ENCODE assay signal across 9 mouse cellular contexts in genomic region chr16:38396155-38396554, GRCm38 (mm10). TPM values are rescaled to one million over a fixed set of nuclear protein-coding genes. Genes with fewer than 3 reads are reported as not detected.
DNase-seq lines count a peak whose midpoint lies in the region; TF ChIP-seq lines count a peak whose summit lies in the region.
"Had no signal": no experiment of that assay in that cellular context is flagged by ENCODE, and none has a peak within 500 bp of the region (broad histone marks: within the 10 kb centered on the region; RNA-seq: fewer than 3 reads in every experiment).

No protein-coding gene starts in this region.

- no peaks in the 10 kb centered on the region for H3K9me3 ChIP-seq in CH12.LX (replicated peaks; ENCODE audit: low read length)

- TF ChIP-seq RAD21 in CH12.LX (IDR thresholded peaks at IDR 0.05; ENCODE audit: low read depth, low read length): peak; percentile 15

- H3K27ac ChIP-seq in CH12.LX (ENCODE audit: insufficient read depth, low read depth): peak overlapping the region; percentile 99

- peaks cover 4% of the 10 kb centered on the region; the same call in 1 of the 2 replicates for H3K79me2 ChIP-seq in CH12.LX (replicated peaks; ENCODE audit: control insufficient read depth, extremely low read depth, insufficient read depth, poor library complexity, severe bottlenecking)

- H3K4me3 ChIP-seq in CH12.LX (replicated peaks in 1 of 3; ENCODE audit: low read depth in 2 of 3, low read length in 2 of 3, poor library complexity in 1 of 3): peak overlapping the region; percentile 1 to 39 (median 8)

- peaks cover 0 to 6% of the 10 kb centered on the region in 2 experiments for H3K36me3 ChIP-seq in CH12.LX (replicated peaks in 1 of 2; ENCODE audit: control insufficient read depth in 1 of 2, insufficient read depth in 1 of 2, low read length in 1 of 2)

- no peak; the same call in 1 of the 2 replicates for TF ChIP-seq POLR2A in CH12.LX (IDR thresholded peaks at IDR 0.05; ENCODE audit: low read depth, low read length)

- H3K4me1 ChIP-seq in CH12.LX (ENCODE audit: control insufficient read depth in 1 of 2, insufficient read depth in 2 of 2): peaks cover 45 to 80% of the 10 kb centered on the region in 2 experiments

- peak; percentile 89 for TF ChIP-seq EP300 in CH12.LX (IDR thresholded peaks at IDR 0.05; ENCODE audit: low read length)

- H3K27me3 ChIP-seq in CH12.LX (replicated peaks): no peaks in the 10 kb centered on the region

- dilution Hi-C loops in CH12.LX (cut with MboI; ENCODE audit: extremely low pct_ligation_motif_present, extremely low pct_unique_long_range_greater_than_20kb, low sequenced_read_pairs): no loop called here

- intact Hi-C loops in heart, postnatal 14 days (cut with DNase I): no loop called here

- H3K9ac ChIP-seq in CH12.LX (ENCODE audit: insufficient read depth, low read depth): peak overlapping the region; percentile 29

- TF ChIP-seq CTCF in CH12.LX (conservative IDR thresholded peaks at IDR 0.05 in 1 of 2, IDR thresholded peaks at IDR 0.05 in 1 of 2; ENCODE audit: low read depth in 2 of 2, low read length in 2 of 2): no peak

- H3K4me2 ChIP-seq in CH12.LX (ENCODE audit: insufficient read depth, low read depth, poor library complexity, severe bottlenecking): peak overlapping the region; percentile 68

- in situ Hi-C loops in CH12.LX (cut with MboI; ENCODE audit: low pct_ligation_motif_present, low pct_unique_long_range_greater_than_20kb, low sequenced_read_pairs): no loop called here

- DNase-seq in 3134 (ENCODE audit: extremely low read depth, insufficient read length, low spot score) (peak; percentile 81), CH12.LX (ENCODE audit: extremely low read depth) (peak; percentile 93)
- DNase-seq in cerebellum, postnatal 36 days: peak; percentile 54 to 56
- DNase-seq in heart, postnatal 14 days: peak; percentile 73 to 75
- DNase-seq in lung, adult 18-20 months: peak; percentile 72 to 74
- DNase-seq in testis, postnatal 10 days (ENCODE audit: low spot score): peak; percentile 79
- no peak for DNase-seq in retina, postnatal 1 day
- no peak for DNase-seq in left cerebral cortex, adult 18-20 months (ENCODE audit: low spot score in 2 of 2)

TF ChIP-seq in CH12.LX, 34 proteins besides CTCF, POLR2A, EP300 and RAD21:
- peak; percentile 93 for TF ChIP-seq MYC (IDR thresholded peaks at IDR 0.05; ENCODE audit: low read depth, low read length)
- TF ChIP-seq SMC3 (IDR thresholded peaks at IDR 0.05; ENCODE audit: low read depth, low read length): peak; percentile 38
- TF ChIP-seq CHD2 (IDR thresholded peaks at IDR 0.05; ENCODE audit: low read length): peak; percentile 85
- TF ChIP-seq PAX5 (IDR thresholded peaks at IDR 0.05; ENCODE audit: low read length): no peak
- peak; percentile 83 for TF ChIP-seq RCOR1 (conservative IDR thresholded peaks at IDR 0.05; ENCODE audit: low read depth, low read length)
- TF ChIP-seq TCF12 (IDR thresholded peaks at IDR 0.05; ENCODE audit: low read depth, low read length): peak; percentile 85
- peak; percentile 80 for TF ChIP-seq MAZ (IDR thresholded peaks at IDR 0.05; ENCODE audit: low read depth, low read length)
- TF ChIP-seq NRF1 (IDR thresholded peaks at IDR 0.05; ENCODE audit: low read depth, low read length): no peak
- TF ChIP-seq ZKSCAN1 (IDR thresholded peaks at IDR 0.05; ENCODE audit: borderline replicate concordance, low read depth, low read length): no peak
- no peak for TF ChIP-seq E2F4 (IDR thresholded peaks at IDR 0.05; ENCODE audit: insufficient replicate concordance, low read depth, low read length)
- peak; percentile 74 for TF ChIP-seq ZMIZ1 (IDR thresholded peaks at IDR 0.05; ENCODE audit: low read depth, low read length)
- no peak for TF ChIP-seq POLR2AphosphoS2 (IDR thresholded peaks at IDR 0.05; ENCODE audit: low read depth, low read length)
- TF ChIP-seq BHLHE40 (IDR thresholded peaks at IDR 0.05; ENCODE audit: low read depth, low read length): peak; percentile 96
- TF ChIP-seq MAX (IDR thresholded peaks at IDR 0.05; ENCODE audit: low read length): peak; percentile 77
- TF ChIP-seq SIN3A (IDR thresholded peaks at IDR 0.05; ENCODE audit: low read length): peak; percentile 87
- TF ChIP-seq CHD1 (IDR thresholded peaks at IDR 0.05; ENCODE audit: low read depth, low read length): no peak
- TF ChIP-seq KAT2A (IDR thresholded peaks at IDR 0.05; ENCODE audit: insufficient replicate concordance, low read length): no peak
- peak; percentile 95 for TF ChIP-seq IRF4 (IDR thresholded peaks at IDR 0.05; ENCODE audit: low read depth, low read length)
- no peak; the same call in 1 of the 2 replicates for TF ChIP-seq ZC3H11A (IDR thresholded peaks at IDR 0.05; ENCODE audit: low read depth, low read length)
- peak; percentile 55 for TF ChIP-seq ELF1 (IDR thresholded peaks at IDR 0.05; ENCODE audit: low read depth, low read length)
- peak; percentile 46; the same call in 1 of the 2 replicates for TF ChIP-seq ZNF384 (IDR thresholded peaks at IDR 0.05; ENCODE audit: low read depth, low read length)
- TF ChIP-seq TBP (conservative IDR thresholded peaks at IDR 0.05; ENCODE audit: low read depth, low read length): peak; percentile 82; the same call in 1 of the 2 replicates
- TF ChIP-seq MEF2A (IDR thresholded peaks at IDR 0.05; ENCODE audit: borderline replicate concordance, low read depth, low read length): peak; percentile 98
- TF ChIP-seq HCFC1 (IDR thresholded peaks at IDR 0.05; ENCODE audit: low read depth, low read length): peak; percentile 56; the same call in 1 of the 2 replicates
- TF ChIP-seq MAFK (IDR thresholded peaks at IDR 0.05; ENCODE audit: insufficient replicate concordance, low read length): peak; percentile 57; the same call in 1 of the 2 replicates
- TF ChIP-seq ETS1 (conservative IDR thresholded peaks at IDR 0.05; ENCODE audit: low read depth, low read length): peak; percentile 99
- no peak for TF ChIP-seq UBTF (IDR thresholded peaks at IDR 0.05; ENCODE audit: low read depth, low read length)
- TF ChIP-seq USF2 (conservative IDR thresholded peaks at IDR 0.05; ENCODE audit: low read depth, low read length): no peak
- TF ChIP-seq NELFE (IDR thresholded peaks at IDR 0.05; ENCODE audit: low read depth, low read length): peak; percentile 26; the same call in 1 of the 2 replicates
- peak; percentile 89 for TF ChIP-seq MXI1 (IDR thresholded peaks at IDR 0.05; ENCODE audit: low read depth, low read length)
- TF ChIP-seq USF1 (IDR thresholded peaks at IDR 0.05; ENCODE audit: low read depth, low read length): no peak
- TF ChIP-seq JUN (IDR thresholded peaks at IDR 0.05; ENCODE audit: insufficient read depth, low read depth, low read length): peak; percentile 95
- peak; percentile 97 for TF ChIP-seq JUND (conservative IDR thresholded peaks at IDR 0.05; ENCODE audit: low read depth, low read length)
- peak; percentile 68 for TF ChIP-seq GABPA (IDR thresholded peaks at IDR 0.05; ENCODE audit: insufficient replicate concordance, low read depth, low read length)

RNA-seq across cellular contexts. Expression of gene Popdc2, which starts 34.1 kb away (rescaled TPM):
- 1.0 and 3.6 TPM in 2 replicates for total RNA-seq in CH12.LX (2012; rRNA removed)
- total RNA-seq in CH12.LX (2014; rRNA removed): 0.17 and 0.30 TPM in 2 replicates
- polyA plus RNA-seq in CH12.LX (2012; ENCODE audit: insufficient read length, low read depth): 0.35 and 1.1 TPM in 2 replicates
- total RNA-seq in heart, postnatal 14 days (2021): 100 to 1,000 TPM; 542 to 580 TPM
- total RNA-seq in left cerebral cortex, adult 18-20 months (2021): 1 to 10 TPM in 1 of 2 experiments, under 1 TPM in 1; 0.89 to 1.3 TPM

RNA-seq across cellular contexts. Expression of gene Pla1a, which starts 36.8 kb away (rescaled TPM):
- total RNA-seq in CH12.LX (2012; rRNA removed) (20.6 and 27.9 TPM in 2 replicates), CH12.LX (2014; rRNA removed) (12.3 and 14.3 TPM in 2 replicates)
- 9.3 and 11.0 TPM in 2 replicates for polyA plus RNA-seq in CH12.LX (2012; ENCODE audit: insufficient read length, low read depth)
- 10 to 100 TPM; 10.4 to 13.6 TPM for total RNA-seq in heart, postnatal 14 days (2021)
- total RNA-seq in left cerebral cortex, adult 18-20 months (2021): 1 to 10 TPM in 1 of 2 experiments, under 1 TPM in 1; 0.94 to 1.0 TPM

RNA-seq across cellular contexts. Expression of gene Gm21987, which starts 49.3 kb away (rescaled TPM):
- 0.42 TPM in 1 of 2 replicates, not detected in the other for total RNA-seq in CH12.LX (2012; rRNA removed)
- total RNA-seq in CH12.LX (2014; rRNA removed): not detected in 2 replicates
- polyA plus RNA-seq in CH12.LX (2012; ENCODE audit: insufficient read length, low read depth): 0.87 TPM in 1 of 2 replicates, not detected in the other
- total RNA-seq in heart, postnatal 14 days (2021): 1 to 10 TPM in 1 of 2 experiments, not detected in 1; 1.2 TPM
- total RNA-seq in left cerebral cortex, adult 18-20 months (2021): not detected
- polyA plus RNA-seq: small intestine, adult 2 months had no signal

RNA-seq across cellular contexts. Expression of gene Cox17, which starts 49.4 kb away (rescaled TPM):
- total RNA-seq in CH12.LX (2012; rRNA removed) (643 and 706 TPM in 2 replicates), CH12.LX (2014; rRNA removed) (410 and 438 TPM in 2 replicates)
- 533 and 622 TPM in 2 replicates for polyA plus RNA-seq in CH12.LX (2012; ENCODE audit: insufficient read length, low read depth)
- 100 to 1,000 TPM; 227 to 256 TPM for total RNA-seq in heart, postnatal 14 days (2021)
- total RNA-seq in left cerebral cortex, adult 18-20 months (2021): 100 to 1,000 TPM; 140 to 142 TPM

RNA-seq across cellular contexts. Expression of gene Maats1, which starts 54.2 kb away (rescaled TPM):
- total RNA-seq in CH12.LX (2012; rRNA removed) (3.9 TPM in 2 replicates), CH12.LX (2014; rRNA removed) (1.7 and 1.9 TPM in 2 replicates)
- polyA plus RNA-seq in CH12.LX (2012; ENCODE audit: insufficient read length, low read depth): 2.0 and 2.9 TPM in 2 replicates
- under 1 TPM; 0.10 TPM for total RNA-seq in heart, postnatal 14 days (2021)
- total RNA-seq in left cerebral cortex, adult 18-20 months (2021): 1 to 10 TPM in 1 of 2 experiments, under 1 TPM in 1; 0.82 to 1.5 TPM

Comparison
In these comparisons a context has a peak if more than half of its experiments do, and no peak if none do; other contexts are left out.
1. DNase-seq: peak in 3134 (single experiment), CH12.LX (single experiment), cerebellum, postnatal 36 days (2 of 2), heart, postnatal 14 days (2 of 2), lung, adult 18-20 months (2 of 2) and testis, postnatal 10 days (single experiment); none in retina, postnatal 1 day (single experiment) and left cerebral cortex, adult 18-20 months (0 of 2).
2. RNA of gene Popdc2, which starts 34.1 kb away (total RNA-seq): 542 to 580 TPM in heart, postnatal 14 days; 0.17 to 3.6 TPM in CH12.LX and 0.89 to 1.3 TPM in left cerebral cortex, adult 18-20 months; every median in the first group is over 100 times any median in the second.
3. RNA of gene Pla1a, which starts 36.8 kb away (total RNA-seq): 12.3 to 27.9 TPM in CH12.LX and 10.4 to 13.6 TPM in heart, postnatal 14 days; 0.94 to 1.0 TPM in left cerebral cortex, adult 18-20 months; every median in the first group is over 4 times any median in the second.